Comparison of ENCODE assay signal across 8 mouse cellular contexts in the genomic region with DNA sequence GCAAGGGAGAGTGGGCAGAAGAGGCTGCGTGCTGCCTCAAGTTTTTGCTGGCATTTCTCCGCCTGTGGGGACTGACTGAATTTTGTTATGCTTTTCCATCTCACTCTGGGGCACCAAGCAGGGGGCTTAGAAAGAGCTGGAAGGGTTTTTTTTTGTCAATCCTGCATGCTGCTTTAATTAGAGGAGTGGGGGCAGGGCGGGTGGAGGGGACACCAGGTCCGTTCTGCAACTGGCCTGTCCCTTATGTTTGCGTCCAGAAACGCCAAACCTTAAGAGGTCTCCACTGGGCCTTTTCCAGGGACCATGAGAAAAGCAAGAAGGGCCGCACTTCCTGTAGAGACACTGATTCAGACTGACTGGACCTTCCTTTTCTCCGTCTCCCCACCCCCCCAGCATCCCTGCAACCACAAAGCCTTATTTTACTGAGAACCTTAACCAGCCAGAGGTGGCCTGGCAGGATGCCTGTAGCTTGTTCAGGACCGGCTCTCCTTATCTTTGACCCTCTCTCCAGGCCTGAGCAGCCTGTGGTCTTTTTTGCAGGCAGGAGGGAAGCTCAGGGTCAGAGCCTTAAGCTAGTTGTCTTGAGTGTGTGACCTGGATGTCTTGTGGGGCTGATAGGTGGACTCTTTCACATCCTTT. TPM values are rescaled to one million over a fixed set of nuclear protein-coding genes. Genes with fewer than 3 reads are reported as not detected.
DNase-seq lines count a peak whose midpoint lies in the region; ATAC-seq lines count a peak whose summit lies in the region.

No protein-coding gene starts in this region.

- peak overlapping the region; percentile 83 for H3K4me2 ChIP-seq in kidney, embryonic 16.5 days (replicated peaks; ENCODE audit: low read depth, low read length)
- peak overlapping the region; percentile 93 for H3K4me2 ChIP-seq in embryonic facial prominence, embryonic 13.5 days
- H3K4me2 ChIP-seq in hindbrain, embryonic 13.5 days, result peak overlapping the region; percentile 97
- H3K4me2 ChIP-seq in midbrain, embryonic 12.5 days (replicated peaks), result peak overlapping the region; percentile 89

- 29% methylated on average over 9 of the region's 9 CpGs for WGBS in kidney, embryonic 16.5 days
- 10% methylated on average over 9 of the region's 9 CpGs for WGBS in embryonic facial prominence, embryonic 13.5 days
- WGBS in hindbrain, embryonic 13.5 days, result 20% methylated on average over 9 of the region's 9 CpGs
- WGBS in midbrain, embryonic 12.5 days, result 15% methylated on average over 9 of the region's 9 CpGs

- no peak for DNase-seq in kidney, adult 18-20 months
- no peak for DNase-seq in spleen, adult 18-20 months
- no peak for DNase-seq in gastrocnemius, adult 18-20 months (ENCODE audit: low spot score)

- no peaks in the 10 kb centered on the region for H3K9me3 ChIP-seq in kidney, embryonic 16.5 days (ENCODE audit: low read length)
- no peaks in the 10 kb centered on the region for H3K9me3 ChIP-seq in embryonic facial prominence, embryonic 13.5 days
- no peaks in the 10 kb centered on the region for H3K9me3 ChIP-seq in hindbrain, embryonic 13.5 days
- no peaks in the 10 kb centered on the region for H3K9me3 ChIP-seq in midbrain, embryonic 12.5 days

- H3K9ac ChIP-seq in kidney, embryonic 16.5 days (replicated peaks; ENCODE audit: low read length), result peak overlapping the region; percentile 94
- peak overlapping the region; percentile 100 for H3K9ac ChIP-seq in embryonic facial prominence, embryonic 13.5 days
- peak overlapping the region; percentile 100 for H3K9ac ChIP-seq in hindbrain, embryonic 13.5 days
- H3K9ac ChIP-seq in midbrain, embryonic 12.5 days (replicated peaks), result peak overlapping the region; percentile 100

- H3K4me3 ChIP-seq in kidney, embryonic 16.5 days (ENCODE audit: low read length), result peak overlapping the region; percentile 86
- H3K4me3 ChIP-seq in embryonic facial prominence, embryonic 13.5 days, result peak overlapping the region; percentile 100
- H3K4me3 ChIP-seq in hindbrain, embryonic 13.5 days, result peak overlapping the region; percentile 100
- H3K4me3 ChIP-seq in midbrain, embryonic 12.5 days, result peak overlapping the region; percentile 100

- H3K36me3 ChIP-seq in kidney, embryonic 16.5 days (ENCODE audit: insufficient read depth, low read length), result peaks cover 34% of the 10 kb centered on the region
- peaks cover 45% of the 10 kb centered on the region for H3K36me3 ChIP-seq in embryonic facial prominence, embryonic 13.5 days
- H3K36me3 ChIP-seq in hindbrain, embryonic 13.5 days, result peaks cover 46% of the 10 kb centered on the region
- peaks cover 49% of the 10 kb centered on the region for H3K36me3 ChIP-seq in midbrain, embryonic 12.5 days

- H3K4me1 ChIP-seq in kidney, embryonic 16.5 days (ENCODE audit: insufficient read depth, low read length), result peaks cover 42% of the 10 kb centered on the region
- H3K4me1 ChIP-seq in embryonic facial prominence, embryonic 13.5 days, result peaks cover 57% of the 10 kb centered on the region
- H3K4me1 ChIP-seq in hindbrain, embryonic 13.5 days (replicated peaks), result peaks cover 69% of the 10 kb centered on the region
- peaks cover 49% of the 10 kb centered on the region for H3K4me1 ChIP-seq in midbrain, embryonic 12.5 days

- H3K27me3 ChIP-seq in kidney, embryonic 16.5 days (ENCODE audit: insufficient read depth, low read length), result no peaks in the 10 kb centered on the region
- no peaks in the 10 kb centered on the region for H3K27me3 ChIP-seq in embryonic facial prominence, embryonic 13.5 days
- H3K27me3 ChIP-seq in hindbrain, embryonic 13.5 days, result no peaks in the 10 kb centered on the region
- H3K27me3 ChIP-seq in midbrain, embryonic 12.5 days, result no peaks in the 10 kb centered on the region

- ATAC-seq in kidney, embryonic 16.5 days (ENCODE audit: low FRiP score, low TSS enrichment), result no peak
- ATAC-seq in embryonic facial prominence, embryonic 13.5 days (ENCODE audit: insufficient number of reproducible peaks, insufficient read depth, low FRiP score, low TSS enrichment, low read depth), result no peak
- ATAC-seq in hindbrain, embryonic 13.5 days (ENCODE audit: low FRiP score), result no peak
- ATAC-seq in midbrain, embryonic 12.5 days (ENCODE audit: low FRiP score, low read depth), result no peak
- no peak for ATAC-seq in erythroid progenitor cell, adult 5-6 weeks (replicated peaks; ENCODE audit: low FRiP score, poor library complexity, severe bottlenecking)

- H3K27ac ChIP-seq in kidney, embryonic 16.5 days (ENCODE audit: low read length), result no peak overlapping the region
- H3K27ac ChIP-seq in embryonic facial prominence, embryonic 13.5 days, result peak overlapping the region; percentile 100
- H3K27ac ChIP-seq in hindbrain, embryonic 13.5 days, result peak overlapping the region; percentile 12; the same call in 1 of the 2 replicates
- peak overlapping the region; percentile 99; the same call in 1 of the 2 replicates for H3K27ac ChIP-seq in midbrain, embryonic 12.5 days (replicated peaks)

RNA-seq across cellular contexts. Expression of a gene that starts 3.0 kb away (rescaled TPM):
- 66.4 and 79.4 TPM in 2 replicates for polyA plus RNA-seq in kidney, embryonic 16.5 days (2015; fragmentation: Nextera tagmentation; extraction: Ambion mirVana)
- 172 and 190 TPM in 2 replicates for polyA plus RNA-seq in embryonic facial prominence, embryonic 13.5 days (2015; fragmentation: Nextera tagmentation; extraction: Ambion mirVana)
- 179 and 180 TPM in 2 replicates for polyA plus RNA-seq in hindbrain, embryonic 13.5 days (2015; fragmentation: Nextera tagmentation; extraction: Ambion mirVana)
- 277 and 309 TPM in 2 replicates for polyA plus RNA-seq in midbrain, embryonic 12.5 days (2016; fragmentation: Nextera tagmentation; extraction: Ambion mirVana)
- 10 to 100 TPM; 20.5 to 25.5 TPM for total RNA-seq in gastrocnemius, adult 18-20 months (2021)
- total RNA-seq in erythroid progenitor cell, adult 5-6 weeks (2015; ENCODE audit: low replicate concordance), result 181 and 212 TPM in 2 replicates
- total RNA-seq in erythroid progenitor cell, adult 5-6 weeks (2017; ENCODE audit: low replicate concordance), result 93.7 and 104 TPM in 2 replicates
